Mouse (Mus musculus): ENCODE measurements around the gene Phf19. TPM values are rescaled to one million over a fixed set of nuclear protein-coding genes. Genes with fewer than 3 reads are reported as not detected.
A peak's percentile ranks its signal among the peaks of the same experiment; 100 is the strongest.

Phf19 gene
- total and polyA plus RNA-seq, 3 experiments, result 16.8 to 25.4 (median 20.5) TPM

GRCm38 (mm10) chr2:34870520-34871474 is 43.0 kb downstream of the Phf19 start (continued):
- no peak for TF ChIP-seq UBTF (IDR thresholded peaks at IDR 0.05; ENCODE audit: low read depth, low read length)

GRCm38 (mm10) chr2:34869680-34870079 is 44.1 kb downstream of the Phf19 start:
- DNase-seq (ENCODE audit: extremely low read depth), result peak; percentile 46
- dilution Hi-C loops (cut with MboI; ENCODE audit: extremely low pct_ligation_motif_present, extremely low pct_unique_long_range_greater_than_20kb, low sequenced_read_pairs), result no loop called here
- Histone ChIP-seq H3K9ac (ENCODE audit: insufficient read depth, low read depth) (peak overlapping the region; percentile 95), H3K79me2 (replicated peaks; ENCODE audit: control insufficient read depth, extremely low read depth, insufficient read depth, poor library complexity, severe bottlenecking) (peaks cover 38% of the 10 kb centered on the region), H3K9me3 (replicated peaks; ENCODE audit: low read length) (no peaks in the 10 kb centered on the region), H3K4me3 (replicated peaks in 1 of 3; ENCODE audit: low read depth in 2 of 3, low read length in 2 of 3, poor library complexity in 1 of 3) (peak overlapping the region; percentile 60 to 99 (median 93)), H3K4me1 (ENCODE audit: control insufficient read depth in 1 of 2, insufficient read depth in 2 of 2) (peaks cover 4 to 34% of the 10 kb centered on the region in 2 experiments), H3K4me2 (ENCODE audit: insufficient read depth, low read depth, poor library complexity, severe bottlenecking) (peak overlapping the region; percentile 94), H3K36me3 (replicated peaks in 1 of 2; ENCODE audit: control insufficient read depth in 1 of 2, insufficient read depth in 1 of 2, low read length in 1 of 2) (peaks cover 24 to 40% of the 10 kb centered on the region in 2 experiments), H3K27me3 (replicated peaks) (no peaks in the 10 kb centered on the region), H3K27ac (ENCODE audit: insufficient read depth, low read depth) (peak overlapping the region; percentile 11; the same call in 1 of the 2 replicates)
- TF ChIP-seq USF2 (conservative IDR thresholded peaks at IDR 0.05; ENCODE audit: low read depth, low read length) (no peak), MYC (IDR thresholded peaks at IDR 0.05; ENCODE audit: low read depth, low read length) (no peak), CHD1 (IDR thresholded peaks at IDR 0.05; ENCODE audit: low read depth, low read length) (0 out of 2 replicates have a peak, but pooled peaks have one; percentile 9), BHLHE40 (IDR thresholded peaks at IDR 0.05; ENCODE audit: low read depth, low read length) (no peak), ETS1 (conservative IDR thresholded peaks at IDR 0.05; ENCODE audit: low read depth, low read length) (no peak), ZKSCAN1 (IDR thresholded peaks at IDR 0.05; ENCODE audit: borderline replicate concordance, low read depth, low read length) (no peak), MAFK (IDR thresholded peaks at IDR 0.05; ENCODE audit: insufficient replicate concordance, low read length) (peak; percentile 62; the same call in 1 of the 2 replicates), GABPA (IDR thresholded peaks at IDR 0.05; ENCODE audit: insufficient replicate concordance, low read depth, low read length) (no peak), ZMIZ1 (IDR thresholded peaks at IDR 0.05; ENCODE audit: low read depth, low read length) (no peak), MXI1 (IDR thresholded peaks at IDR 0.05; ENCODE audit: low read depth, low read length) (peak; percentile 25; the same call in 1 of the 2 replicates)
- in situ Hi-C loops (cut with MboI; ENCODE audit: low pct_ligation_motif_present, low pct_unique_long_range_greater_than_20kb, low sequenced_read_pairs), result no loop called here

- peaks cover 2% of the 10 kb centered on the region for H3K9me3 ChIP-seq (replicated peaks; ENCODE audit: low read length)
- no peak overlapping the region for H3K27ac ChIP-seq (ENCODE audit: insufficient read depth, low read depth)
- no peak overlapping the region for H3K4me3 ChIP-seq (replicated peaks in 1 of 3; ENCODE audit: low read depth in 2 of 3, low read length in 2 of 3, poor library complexity in 1 of 3)
- no peak overlapping the region for H3K4me2 ChIP-seq (ENCODE audit: insufficient read depth, low read depth, poor library complexity, severe bottlenecking)
- H3K27me3 ChIP-seq (replicated peaks), result no peaks in the 10 kb centered on the region
- no peak for TF ChIP-seq MAX (IDR thresholded peaks at IDR 0.05; ENCODE audit: low read length)
- no peak for TF ChIP-seq ELF1 (IDR thresholded peaks at IDR 0.05; ENCODE audit: low read depth, low read length)
- TF ChIP-seq CTCF (conservative IDR thresholded peaks at IDR 0.05 in 1 of 2, IDR thresholded peaks at IDR 0.05 in 1 of 2; ENCODE audit: low read depth in 2 of 2, low read length in 2 of 2), result no peak
- no peak for TF ChIP-seq ZNF384 (IDR thresholded peaks at IDR 0.05; ENCODE audit: low read depth, low read length)
- no peak for TF ChIP-seq ZKSCAN1 (IDR thresholded peaks at IDR 0.05; ENCODE audit: borderline replicate concordance, low read depth, low read length)
- no peak for TF ChIP-seq TBP (conservative IDR thresholded peaks at IDR 0.05; ENCODE audit: low read depth, low read length)
- no peak for TF ChIP-seq HCFC1 (IDR thresholded peaks at IDR 0.05; ENCODE audit: low read depth, low read length)
- TF ChIP-seq MXI1 (IDR thresholded peaks at IDR 0.05; ENCODE audit: low read depth, low read length), result no peak
- no peak for TF ChIP-seq ZMIZ1 (IDR thresholded peaks at IDR 0.05; ENCODE audit: low read depth, low read length)
- no peak for TF ChIP-seq SMC3 (IDR thresholded peaks at IDR 0.05; ENCODE audit: low read depth, low read length)
- no peak for TF ChIP-seq CHD2 (IDR thresholded peaks at IDR 0.05; ENCODE audit: low read length)
- TF ChIP-seq MAZ (IDR thresholded peaks at IDR 0.05; ENCODE audit: low read depth, low read length), result no peak
- no peak for TF ChIP-seq UBTF (IDR thresholded peaks at IDR 0.05; ENCODE audit: low read depth, low read length)
- no peak for TF ChIP-seq TCF12 (IDR thresholded peaks at IDR 0.05; ENCODE audit: low read depth, low read length)
- no peak for TF ChIP-seq RCOR1 (conservative IDR thresholded peaks at IDR 0.05; ENCODE audit: low read depth, low read length)
- TF ChIP-seq MEF2A (IDR thresholded peaks at IDR 0.05; ENCODE audit: borderline replicate concordance, low read depth, low read length), result no peak
- TF ChIP-seq IRF4 (IDR thresholded peaks at IDR 0.05; ENCODE audit: low read depth, low read length), result no peak
- TF ChIP-seq SIN3A (IDR thresholded peaks at IDR 0.05; ENCODE audit: low read length), result no peak
- TF ChIP-seq RAD21 (IDR thresholded peaks at IDR 0.05; ENCODE audit: low read depth, low read length), result no peak
- TF ChIP-seq USF2 (conservative IDR thresholded peaks at IDR 0.05; ENCODE audit: low read depth, low read length), result no peak
- no peaks in the 10 kb centered on the region for H3K79me2 ChIP-seq (replicated peaks; ENCODE audit: control insufficient read depth, extremely low read depth, insufficient read depth, poor library complexity, severe bottlenecking)
- dilution Hi-C loops (cut with MboI; ENCODE audit: extremely low pct_ligation_motif_present, extremely low pct_unique_long_range_greater_than_20kb, low sequenced_read_pairs), result no loop called here
- peaks cover 83 to 90% of the 10 kb centered on the region in 2 experiments for H3K36me3 ChIP-seq (replicated peaks in 1 of 2; ENCODE audit: control insufficient read depth in 1 of 2, insufficient read depth in 1 of 2, low read length in 1 of 2)
- H3K4me1 ChIP-seq (ENCODE audit: control insufficient read depth in 1 of 2, insufficient read depth in 2 of 2), result no peaks in the 10 kb centered on the region
- in situ Hi-C loops (cut with MboI; ENCODE audit: low pct_ligation_motif_present, low pct_unique_long_range_greater_than_20kb, low sequenced_read_pairs), result no loop called here
- no peak overlapping the region for H3K9ac ChIP-seq (ENCODE audit: insufficient read depth, low read depth)
- no peak for DNase-seq (ENCODE audit: extremely low read depth)
Measured at GRCm38 (mm10) chr2:34857728-34858127, 56.1 kb downstream of the Phf19 start.
